Mouse (Mus musculus) forebrain, embryonic 16.5 days (tissue): ENCODE results near the gene Pygm. TPM values are rescaled to one million over a fixed set of nuclear protein-coding genes. Genes with fewer than 3 reads are reported as not detected.
A peak's percentile ranks its signal among the peaks of the same experiment; 100 is the strongest.

ENCODE experiments used
- ATAC-seq: fragments of 200-750 bp; cut with Nextera tagmentation; 2 replicates; pipeline ENCODE4 v1.8.0; 2017; ENCODE audit warnings: mild to moderate bottlenecking, moderate library complexity
- H3K27ac ChIP-seq: fragments of 300-500 bp; sonication (generic); 2 replicates; pipeline ENCODE4 v1.5.1; 2014; ENCODE audit warnings: low read length, control low read depth
- H3K27me3 ChIP-seq: fragments of 300-500 bp; sonication (generic); replicated peaks from 2 replicates; pipeline ENCODE4 v1.6.1; 2014; ENCODE audit warnings: low read length; ENCODE audit not compliant: control insufficient read depth, insufficient read depth
- H3K36me3 ChIP-seq: fragments of 300-500 bp; sonication (generic); 2 replicates; pipeline ENCODE4 v1.6.1; 2014; ENCODE audit not compliant: control insufficient read depth, insufficient read depth
- H3K4me1 ChIP-seq: fragments of 300-500 bp; sonication (generic); replicated peaks from 2 replicates; pipeline ENCODE4 v1.6.1; 2014; ENCODE audit warnings: low read length; ENCODE audit not compliant: control insufficient read depth, insufficient read depth
- H3K4me2 ChIP-seq: fragments of 300-500 bp; sonication (generic); 2 replicates; pipeline ENCODE4 v1.6.1; 2014; ENCODE audit warnings: mild to moderate bottlenecking, low read length, control low read depth
- H3K4me3 ChIP-seq: fragments of 300-500 bp; sonication (generic); replicated peaks from 2 replicates; pipeline ENCODE4 v1.5.1; 2014; ENCODE audit warnings: mild to moderate bottlenecking, low read length, control low read depth
- H3K9ac ChIP-seq: fragments of 300-500 bp; sonication (generic); replicated peaks from 2 replicates; pipeline ENCODE4 v1.6.1; 2014; ENCODE audit warnings: low read depth, low read length, control low read depth
- H3K9me3 ChIP-seq: fragments of 300-500 bp; sonication (generic); 2 replicates; pipeline ENCODE4 v1.6.1; 2016; ENCODE audit warnings: low read length; ENCODE audit not compliant: control insufficient read depth
- WGBS: fragments of 180-500 bp; shearing (Covaris S2); extraction: QIAGEN DNeasy Blood & Tissue Kit; methylation state at CpG from one replicate; pipeline ENCODE4 v1.1.7; 2014; 5-methylcytosine and 5-hydroxymethylcytosine counted together
- polyA plus RNA-seq: library from polyadenylated mRNA; unstranded; fragments of >200 nt; fragmentation: Nextera tagmentation; extraction: Ambion mirVana; gene quantifications from 2 replicates; pipeline ENCODE4 v1.2.1, GENCODE M21; 2015

Gene Pygm
- polyA plus RNA-seq, 1 experiment from 2014 or later: 2.8 TPM

- Histone ChIP-seq H3K27ac (no peak overlapping the region), H3K9ac (peak overlapping the region; percentile 89; the same call in 1 of the 2 replicates), H3K36me3 (peaks cover 28% of the 10 kb centered on the region)
These were observed 19.4 kb upstream of the Pygm start for GRCm38 (mm10) chr19:6364842-6365241.

GRCm38 (mm10) chr19:6370175-6370574, 14.0 kb upstream of the Pygm start:
- Histone ChIP-seq H3K9me3 (no peaks in the 10 kb centered on the region), H3K27me3 (no peaks in the 10 kb centered on the region), H3K36me3 (peaks cover 69% of the 10 kb centered on the region), H3K27ac (no peak overlapping the region), H3K4me3 (no peak overlapping the region), H3K4me2 (no peak overlapping the region), H3K4me1 (peaks cover 16% of the 10 kb centered on the region), H3K9ac (no peak overlapping the region)
- no peak for ATAC-seq
- 89% methylated on average over 2 of the region's 2 CpGs for WGBS

More at GRCm38 (mm10) chr19:6364842-6365241, 19.4 kb upstream of the Pygm start:
- H3K4me3 ChIP-seq: peak overlapping the region; percentile 96
- peak overlapping the region; percentile 96 for H3K4me2 ChIP-seq
- H3K4me1 ChIP-seq: peaks cover 27% of the 10 kb centered on the region
- 0% methylated on average over 2 of the region's 2 CpGs for WGBS
- no peak for ATAC-seq
- no peaks in the 10 kb centered on the region for H3K9me3 ChIP-seq
- H3K27me3 ChIP-seq: no peaks in the 10 kb centered on the region

GRCm38 (mm10) chr19:6372433-6372832, 11.8 kb upstream of the Pygm start:
- WGBS: 93% methylated on average over 3 of the region's 3 CpGs
- ATAC-seq: no peak
- peaks cover 73% of the 10 kb centered on the region for H3K36me3 ChIP-seq
- peaks cover under 1% of the 10 kb centered on the region; the same call in 1 of the 2 replicates for H3K4me1 ChIP-seq
- H3K4me3 ChIP-seq: no peak overlapping the region
- H3K4me2 ChIP-seq: no peak overlapping the region
- H3K27me3 ChIP-seq: no peaks in the 10 kb centered on the region
- no peak overlapping the region for H3K27ac ChIP-seq
- no peaks in the 10 kb centered on the region for H3K9me3 ChIP-seq
- H3K9ac ChIP-seq: no peak overlapping the region

- peak; percentile 31; the same call in 1 of the 2 replicates for ATAC-seq
- H3K4me3 ChIP-seq: no peak overlapping the region
- WGBS: 68% methylated on average over 12 of the region's 12 CpGs
These were observed 10.4 kb upstream of the Pygm start for GRCm38 (mm10) chr19:6373539-6374400.

GRCm38 (mm10) chr19:6374571-6374970, 9.6 kb upstream of the Pygm start:
- H3K9ac ChIP-seq: no peak overlapping the region
- no peak overlapping the region for H3K4me2 ChIP-seq
- H3K27ac ChIP-seq: no peak overlapping the region
- no peaks in the 10 kb centered on the region for H3K27me3 ChIP-seq
- ATAC-seq: no peak
- H3K4me3 ChIP-seq: no peak overlapping the region
- 97% methylated on average over 10 of the region's 10 CpGs for WGBS
- H3K4me1 ChIP-seq: no peaks in the 10 kb centered on the region
- no peaks in the 10 kb centered on the region for H3K9me3 ChIP-seq
- H3K36me3 ChIP-seq: peaks cover 63% of the 10 kb centered on the region

More at GRCm38 (mm10) chr19:6373539-6374400, 10.4 kb upstream of the Pygm start:
- Histone ChIP-seq H3K9me3 (no peaks in the 10 kb centered on the region), H3K9ac (no peak overlapping the region), H3K27me3 (no peaks in the 10 kb centered on the region), H3K4me1 (no peaks in the 10 kb centered on the region), H3K36me3 (peaks cover 66% of the 10 kb centered on the region), H3K4me2 (no peak overlapping the region), H3K27ac (no peak overlapping the region)

GRCm38 (mm10) chr19:6375423-6376254, 8.6 kb upstream of the Pygm start:
- Histone ChIP-seq H3K27me3 (no peaks in the 10 kb centered on the region), H3K4me1 (no peaks in the 10 kb centered on the region), H3K9ac (no peak overlapping the region), H3K4me2 (no peak overlapping the region), H3K4me3 (no peak overlapping the region), H3K36me3 (peaks cover 61% of the 10 kb centered on the region), H3K27ac (no peak overlapping the region), H3K9me3 (no peaks in the 10 kb centered on the region)
- 91% methylated on average over 39 of the region's 42 CpGs for WGBS
- 0 out of 2 replicates have a peak, but pooled peaks have one; percentile 15 for ATAC-seq

GRCm38 (mm10) chr19:6376255-6376564, 8.0 kb upstream of the Pygm start:
- Histone ChIP-seq H3K27ac (no peak overlapping the region), H3K4me1 (no peaks in the 10 kb centered on the region), H3K36me3 (peaks cover 59% of the 10 kb centered on the region), H3K27me3 (no peaks in the 10 kb centered on the region), H3K9me3 (no peaks in the 10 kb centered on the region), H3K9ac (no peak overlapping the region), H3K4me3 (no peak overlapping the region), H3K4me2 (no peak overlapping the region)
- 75% methylated on average over 14 of the region's 14 CpGs for WGBS
- ATAC-seq: no peak

GRCm38 (mm10) chr19:6376643-6377042, 7.6 kb upstream of the Pygm start:
- Histone ChIP-seq H3K27me3 (no peaks in the 10 kb centered on the region), H3K4me1 (no peaks in the 10 kb centered on the region), H3K4me2 (no peak overlapping the region), H3K4me3 (no peak overlapping the region), H3K9me3 (no peaks in the 10 kb centered on the region), H3K36me3 (peaks cover 54% of the 10 kb centered on the region), H3K27ac (no peak overlapping the region), H3K9ac (no peak overlapping the region)
- 70% methylated on average over 2 of the region's 2 CpGs for WGBS
- no peak for ATAC-seq

- no peak overlapping the region for H3K27ac ChIP-seq
These were observed 6.7 kb upstream of the Pygm start for GRCm38 (mm10) chr19:6377327-6378040.

More at GRCm38 (mm10) chr19:6377327-6378040, 6.7 kb upstream of the Pygm start:
- Histone ChIP-seq H3K9me3 (no peaks in the 10 kb centered on the region), H3K4me2 (no peak overlapping the region), H3K36me3 (peaks cover 46% of the 10 kb centered on the region), H3K4me1 (no peaks in the 10 kb centered on the region), H3K9ac (no peak overlapping the region), H3K4me3 (no peak overlapping the region), H3K27me3 (no peaks in the 10 kb centered on the region)
- 46% methylated on average over 11 of the region's 11 CpGs for WGBS
- no peak for ATAC-seq
